Mouse (Mus musculus) spleen, postnatal 14 days (tissue): ENCODE measurements at regions not wholly inside any gene's neighbourhood (a gene's known extent, or its start where the extent isn't known, plus 50 kb on each side); places are given as distances from the start of the nearest gene placed in this dataset.

ENCODE experiments used
- DNase-seq, 2 experiments: peaks; one replicate each; pipeline ENCODE4 v3.0.0; 2021 to 2022; ENCODE audit warnings: low spot score in 2 of 2

GRCm38 (mm10) chr12:16140511-16141110 is 323.9 kb upstream of the Trib2 start:
- no peak for DNase-seq

- DNase-seq = no peak
These were observed 322.4 kb upstream of the Trib2 start for GRCm38 (mm10) chr12:16139152-16139551.

DNA sequence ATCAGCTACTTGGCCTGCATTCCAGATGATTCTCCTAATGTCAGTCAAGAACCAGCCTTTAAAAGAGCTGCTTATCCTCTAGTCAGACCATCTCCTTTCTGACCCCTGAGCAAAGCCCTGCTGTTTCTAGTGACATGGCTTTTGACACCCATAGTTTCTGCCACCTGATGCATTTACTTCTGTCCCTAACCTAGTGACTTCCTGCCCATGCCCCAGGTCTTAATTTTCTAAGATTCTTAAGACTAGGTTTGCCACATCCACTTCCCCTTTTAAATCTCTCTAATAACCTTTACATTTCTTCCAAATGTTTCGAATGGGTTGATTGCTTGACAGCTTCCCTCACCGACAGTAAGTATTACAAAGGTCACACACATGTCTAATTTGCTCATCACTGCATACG is 321.1 kb upstream of the Trib2 start:
- DNase-seq = no peak

DNA sequence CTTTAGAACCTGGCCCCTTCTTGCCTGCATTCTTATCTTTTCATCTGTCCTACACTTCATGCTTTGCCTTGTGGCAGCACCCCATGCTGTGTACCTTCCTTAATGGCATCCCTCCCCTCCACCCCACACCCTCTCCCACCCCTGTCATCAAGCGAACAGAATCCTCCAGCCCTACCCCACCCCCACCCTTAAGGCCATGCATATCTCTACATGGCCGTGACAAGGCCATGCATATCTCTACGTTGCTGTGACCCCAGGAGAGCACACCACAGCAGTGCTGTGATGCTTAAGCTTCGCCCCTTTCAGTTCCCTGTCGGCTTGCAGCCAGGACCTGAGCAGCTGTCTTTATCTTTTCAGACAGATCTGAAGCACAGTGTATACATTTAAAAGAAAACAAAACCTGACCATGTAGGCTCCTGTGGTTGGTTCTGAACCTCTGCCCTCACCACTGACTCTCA is 319.5 kb upstream of the Trib2 start:
- peak in 1 of 2 experiments; percentile 25 for DNase-seq

- no peak for DNase-seq
These were observed 319.0 kb upstream of the Trib2 start for GRCm38 (mm10) chr12:16135602-16136213.

GRCm38 (mm10) chr12:16134446-16134845 is 317.7 kb upstream of the Trib2 start:
- DNase-seq = no peak

DNA sequence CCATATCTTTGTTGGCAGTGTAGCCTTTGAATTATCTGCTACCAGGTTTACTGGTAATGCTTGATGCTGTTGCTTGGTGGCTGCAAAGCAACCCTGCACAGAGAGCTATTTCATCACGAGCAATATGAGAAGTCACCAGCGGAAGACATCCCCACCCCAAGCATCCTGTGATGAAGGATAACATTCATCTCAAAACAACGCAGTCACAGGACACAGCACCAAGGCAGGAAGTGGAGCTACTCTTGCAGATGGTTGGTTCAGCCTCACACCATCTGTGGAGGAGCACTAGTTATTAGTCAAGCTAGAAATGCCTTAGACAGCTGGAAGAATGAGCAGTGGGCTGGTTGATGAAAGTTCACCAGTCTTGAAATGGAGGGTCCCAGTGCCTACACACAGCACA is 316.5 kb upstream of the Trib2 start:
- peak in 1 of 2 experiments; percentile 16 for DNase-seq

- no peak for DNase-seq
These were observed 315.0 kb upstream of the Trib2 start for GRCm38 (mm10) chr12:16131740-16132077.

DNA sequence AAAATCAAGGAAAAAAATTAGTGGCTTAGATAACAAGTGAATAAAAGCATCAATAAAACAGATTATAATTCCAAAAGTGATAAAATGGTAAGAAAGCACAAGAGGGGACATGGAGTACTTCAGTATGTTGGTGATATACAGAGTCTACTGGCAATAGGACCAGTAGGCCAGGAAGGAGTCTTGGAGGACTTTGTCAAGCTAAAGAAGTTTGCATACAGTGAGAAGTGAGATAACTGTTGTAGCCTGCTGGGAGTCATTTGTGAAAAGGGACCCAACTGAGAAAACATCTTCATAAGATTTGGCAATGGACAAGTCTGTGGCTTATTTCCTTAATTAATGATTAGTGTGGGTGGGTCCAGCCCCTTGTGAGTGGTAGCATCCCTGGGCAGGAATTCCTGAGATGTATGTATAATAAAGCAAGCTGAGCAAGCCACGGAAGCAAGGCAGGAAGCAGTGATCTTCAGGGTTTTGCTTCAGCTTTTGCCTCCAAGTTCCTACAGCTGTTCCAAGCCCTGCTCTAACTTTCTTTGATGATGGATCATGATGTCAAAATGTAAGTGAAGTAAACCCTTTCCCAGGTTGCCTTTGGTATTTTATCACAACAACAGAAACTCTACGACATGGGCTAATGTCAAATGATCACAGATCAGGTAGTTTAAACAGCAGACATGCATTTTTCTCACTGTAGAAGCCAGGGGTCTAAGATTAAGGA is 314.5 kb upstream of the Trib2 start:
- no peak for DNase-seq

- DNase-seq = no peak
These were observed 313.9 kb upstream of the Trib2 start for GRCm38 (mm10) chr12:16130605-16131004.

DNA sequence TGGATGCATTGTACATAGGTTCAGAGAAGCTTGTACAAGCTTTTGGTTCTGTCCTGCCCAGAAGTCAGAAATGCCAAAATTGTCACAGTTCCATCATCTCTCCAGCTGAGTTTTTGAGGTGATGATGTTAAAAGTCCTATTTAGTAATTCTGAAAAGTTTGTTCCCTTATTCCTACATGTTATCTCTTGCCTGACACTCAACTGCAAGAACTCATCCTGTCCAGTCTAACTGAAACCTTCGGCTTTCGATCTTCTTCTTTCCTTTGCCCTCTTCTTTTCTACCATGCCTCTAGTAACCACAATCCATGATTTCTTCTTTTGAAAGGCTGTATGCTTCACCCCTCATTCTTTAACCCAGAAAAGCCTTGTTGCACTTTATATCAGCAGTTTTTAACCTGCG is 313.2 kb upstream of the Trib2 start:
- no peak for DNase-seq

- DNase-seq = no peak
These were observed 312.5 kb upstream of the Trib2 start for GRCm38 (mm10) chr12:16129243-16129642.

DNA sequence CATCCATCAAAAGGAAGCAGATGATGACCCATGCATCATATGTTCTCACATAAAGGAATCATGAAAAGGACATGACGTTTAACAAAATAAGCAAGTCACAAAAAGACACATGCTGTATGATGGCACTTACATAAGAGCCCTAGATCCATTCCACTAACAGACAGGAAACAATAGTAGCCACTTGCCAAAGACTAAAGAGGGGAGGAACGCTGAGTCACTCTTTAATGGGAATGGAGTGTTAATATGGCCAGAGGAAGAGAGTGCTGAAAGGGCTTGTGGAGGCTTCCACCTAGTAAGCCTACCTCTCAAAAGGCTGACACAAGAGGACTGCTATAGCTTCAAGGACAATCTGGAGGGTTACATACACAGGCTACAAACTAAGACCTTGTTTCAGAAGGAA is 308.2 kb upstream of the Trib2 start:
- no peak for DNase-seq

GRCm38 (mm10) chr12:16122353-16123127 is 305.8 kb upstream of the Trib2 start:
- no peak for DNase-seq

GRCm38 (mm10) chr12:16121787-16122186 is 305.1 kb upstream of the Trib2 start:
- no peak for DNase-seq

DNA sequence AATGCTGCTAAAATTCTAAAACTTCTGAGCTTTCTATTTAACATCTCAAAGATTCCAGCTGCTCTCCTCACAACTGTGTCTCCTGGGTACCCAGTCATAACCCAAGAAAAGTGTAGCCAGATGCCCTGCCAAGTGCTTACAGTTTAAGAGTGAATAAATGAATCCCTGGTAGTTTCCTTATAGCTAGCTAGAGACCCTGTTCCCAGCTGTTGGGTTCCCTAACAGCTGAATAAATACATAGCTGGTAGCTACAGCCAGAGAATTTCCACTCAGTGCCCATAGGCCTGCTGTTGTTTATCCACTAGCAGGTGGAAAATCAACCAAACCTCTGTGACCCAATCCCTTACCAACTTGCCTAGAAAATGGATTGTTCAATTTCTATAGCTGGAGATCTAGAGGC is 302.0 kb upstream of the Trib2 start:
- DNase-seq = no peak

GRCm38 (mm10) chr12:16106946-16107345 is 290.2 kb upstream of the Trib2 start:
- no peak for DNase-seq

GRCm38 (mm10) chr12:16098840-16099239 is 282.1 kb upstream of the Trib2 start:
- DNase-seq = no peak

GRCm38 (mm10) chr12:16092643-16093042 is 275.9 kb upstream of the Trib2 start:
- no peak for DNase-seq

GRCm38 (mm10) chr12:16091336-16091735 is 274.6 kb upstream of the Trib2 start:
- DNase-seq = no peak

GRCm38 (mm10) chr12:16083176-16083575 is 266.5 kb upstream of the Trib2 start:
- DNase-seq = no peak

DNA sequence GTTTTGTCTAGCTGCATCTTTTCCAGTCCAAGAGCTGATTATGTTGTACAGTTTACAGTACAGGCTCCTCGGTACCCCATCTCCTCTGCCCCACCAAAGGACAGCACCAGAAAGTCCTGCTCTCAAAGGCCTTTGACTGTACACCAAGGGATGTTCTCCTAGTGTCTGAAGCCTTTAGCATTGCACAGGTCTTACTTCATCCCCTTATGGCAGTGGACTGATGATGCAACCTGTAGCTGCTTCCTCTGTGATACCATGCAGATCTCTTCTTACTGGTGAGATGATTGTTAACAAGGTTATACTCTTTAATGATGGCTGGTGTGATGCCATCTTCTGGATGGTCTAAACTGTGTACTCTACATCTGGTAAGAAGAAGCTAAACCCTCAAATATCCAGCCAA is 260.5 kb upstream of the Trib2 start:
- DNase-seq = no peak
